In the genomic region with DNA sequence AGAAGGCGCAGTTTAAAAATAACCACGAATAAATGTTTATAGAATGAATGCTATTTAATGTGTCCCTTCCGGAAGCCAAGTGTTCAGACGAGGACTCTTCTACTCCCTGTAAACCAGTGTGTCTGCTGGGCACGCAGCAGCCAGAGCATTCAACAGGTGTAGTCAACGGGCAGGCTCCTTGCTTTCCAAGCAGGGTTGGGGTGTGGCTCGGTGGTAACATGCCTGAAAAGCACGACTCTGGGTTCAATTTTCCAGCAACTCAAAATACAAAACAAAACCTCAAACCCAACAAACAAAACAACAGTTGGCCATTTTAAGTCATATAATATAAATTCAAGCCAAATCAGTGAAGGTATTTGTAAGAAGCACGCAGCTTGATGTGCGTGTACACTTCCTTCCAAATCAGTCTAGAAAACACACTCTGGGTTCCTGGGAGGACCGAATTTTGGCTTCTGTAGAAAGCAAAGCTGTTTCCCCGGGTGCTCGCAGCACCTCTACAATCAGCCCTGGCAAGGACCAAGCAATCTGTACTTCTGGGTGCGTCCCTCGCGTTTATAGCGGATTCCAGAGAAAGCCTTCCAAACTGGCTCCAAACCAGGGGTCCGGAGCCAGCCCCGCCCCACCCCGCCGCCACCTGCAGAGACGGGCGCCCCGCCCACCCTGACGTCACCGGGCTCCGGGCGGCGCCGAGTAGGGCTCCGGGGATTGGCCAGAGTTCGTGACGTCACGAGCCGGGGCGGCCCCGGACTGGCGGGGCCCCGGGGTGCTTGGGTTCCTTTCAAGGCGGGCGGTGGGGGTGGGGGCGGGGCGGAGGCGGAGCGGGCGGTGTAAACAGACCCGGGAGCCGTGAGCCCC, we compare ENCODE assay signal across 8 mouse cellular contexts. TPM values are rescaled to one million over a fixed set of nuclear protein-coding genes. Genes with fewer than 3 reads are reported as not detected.
DNase-seq lines count a peak whose midpoint lies in the region; ATAC-seq lines count a peak whose summit lies in the region.

A gene (plus strand): TSS at position 734 of the 855 bp plus-strand sequence.

- peak within 1 kb of the TSS; percentile 76 for H3K9ac ChIP-seq in hindbrain, embryonic 11.5 days (ENCODE audit: low read depth, low read length)

- ATAC-seq in hindbrain, embryonic 11.5 days (ENCODE audit: low FRiP score) = peak; percentile 97

- H3K4me3 ChIP-seq in hindbrain, embryonic 11.5 days (ENCODE audit: low read depth, low read length) = peak within 1 kb of the TSS; percentile 90

- 8% methylated on average over 34 of the region's 48 CpGs for WGBS in hindbrain, embryonic 11.5 days

- H3K27ac ChIP-seq in hindbrain, embryonic 11.5 days (ENCODE audit: low read depth, low read length) = peak within 1 kb of the TSS; percentile 62; the same call in 1 of the 2 replicates

- H3K4me1 ChIP-seq in hindbrain, embryonic 11.5 days (replicated peaks; ENCODE audit: control insufficient read depth, insufficient read depth, low read length) = no peaks in the 10 kb centered on the region

- DNase-seq in MN1 (ENCODE audit: low spot score) = peak; percentile 90
- DNase-seq in cerebellum, adult 9-10 months = peak; percentile 96
- DNase-seq in frontal cortex, adult 2 months (ENCODE audit: extremely low spot score in 1 of 2, low spot score in 1 of 2) = peak; percentile 90 to 97
- peak; percentile 98 for DNase-seq in hindbrain, embryonic 11.5 days (ENCODE audit: low spot score)
- peak; percentile 98 for DNase-seq in layer of hippocampus, postnatal 14 days (ENCODE audit: low spot score in 2 of 2)
- peak; percentile 100 for DNase-seq in lung, postnatal 14 days
- peak; percentile 89 for DNase-seq in retina, adult 2 months (ENCODE audit: low read depth, low spot score)
- peak; percentile 100 for DNase-seq in thymus, postnatal 36 days

- no peaks in the 10 kb centered on the region for H3K36me3 ChIP-seq in hindbrain, embryonic 11.5 days (ENCODE audit: control insufficient read depth, insufficient read depth, low read length)

- peaks cover 2% of the 10 kb centered on the region; the same call in 1 of the 2 replicates for H3K27me3 ChIP-seq in hindbrain, embryonic 11.5 days (ENCODE audit: control insufficient read depth, insufficient read depth, low read length)

- H3K9me3 ChIP-seq in hindbrain, embryonic 11.5 days (ENCODE audit: control insufficient read depth, low read length) = no peaks in the 10 kb centered on the region

- H3K4me2 ChIP-seq in hindbrain, embryonic 11.5 days (replicated peaks; ENCODE audit: low read depth, low read length) = peak within 1 kb of the TSS; percentile 91

RNA-seq across cellular contexts. Expression of the gene that starts here (rescaled TPM):
- polyA plus RNA-seq in frontal cortex, adult 2 months (2012; rRNA removed) = 43.9 and 45.4 TPM in 2 replicates
- polyA plus RNA-seq in hindbrain, embryonic 11.5 days (2014; fragmentation: Nextera tagmentation; extraction: Ambion mirVana) = 32.4 and 37.7 TPM in 2 replicates
- 100 to 1,000 TPM; 164 to 166 TPM for total RNA-seq in layer of hippocampus, postnatal 14 days (2021)

Comparison
In these comparisons a context has a peak if more than half of its experiments do, and no peak if none do; other contexts are left out.
1. Peak in every context shown above with its lines: DNase-seq, ATAC-seq, H3K4me3 ChIP-seq and H3K27ac ChIP-seq.